11 mouse cellular contexts compared by ENCODE assay signal in the genomic region with DNA sequence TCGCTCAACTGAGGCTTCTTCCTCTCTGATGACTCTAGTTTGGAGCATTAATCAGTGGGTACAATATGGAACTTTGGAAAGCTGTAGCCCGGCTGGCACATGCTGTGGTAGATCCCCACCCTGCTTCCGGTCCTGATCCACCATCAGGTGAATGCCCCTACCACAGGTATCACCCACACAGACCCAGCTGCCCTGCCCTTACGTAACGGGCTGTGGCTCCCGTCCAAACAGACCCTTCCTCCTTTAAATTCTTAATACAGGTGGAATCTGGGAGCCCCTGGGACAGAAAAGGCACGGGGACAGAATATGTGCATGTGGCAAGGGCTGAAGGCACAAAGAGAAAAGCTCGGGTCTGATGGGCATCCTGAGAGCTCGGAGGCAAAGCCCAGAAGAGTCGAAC. TPM values are rescaled to one million over a fixed set of nuclear protein-coding genes. Genes with fewer than 3 reads are reported as not detected.
DNase-seq lines count a peak whose midpoint lies in the region; ATAC-seq and TF ChIP-seq lines count a peak whose summit lies in the region.
"Had no signal": no experiment of that assay in that cellular context is flagged by ENCODE, and none has a peak within 500 bp of the region (broad histone marks: within the 10 kb centered on the region; RNA-seq: fewer than 3 reads in every experiment).

No protein-coding gene starts in this region.

- ATAC-seq in inflammation-experienced regulatory T-cells, adult 6 months, result no peak
- ATAC-seq: intestine, embryonic 16.5 days had no signal

- TF ChIP-seq CTCF in gastrocnemius, adult 2 months (IDR thresholded peaks at IDR 0.05), result no peak

- H3K27ac ChIP-seq in gastrocnemius, adult 2 months, result no peak overlapping the region
- H3K27ac ChIP-seq: hindbrain, embryonic 10.5 days; limb, embryonic 13.5 days had no signal

- H3K4me3 ChIP-seq in gastrocnemius, adult 2 months, result no peak overlapping the region
- H3K4me3 ChIP-seq: hindbrain, embryonic 10.5 days; limb, embryonic 13.5 days had no signal

- peak; percentile 11 for DNase-seq in gastrocnemius, adult 2 months
- DNase-seq in gastrocnemius, adult 18-20 months (ENCODE audit: low spot score), result no peak
- peak; percentile 3 to 8 for DNase-seq in layer of hippocampus, postnatal 10 days (ENCODE audit: low spot score in 2 of 2)
- no peak for DNase-seq in layer of hippocampus, postnatal 14 days (ENCODE audit: low spot score in 2 of 2)
- peak; percentile 0 for DNase-seq in urinary bladder, adult 18-20 months (ENCODE audit: low spot score in 2 of 2)
- no peak for DNase-seq in urinary bladder, postnatal 10 days (ENCODE audit: low spot score)
- DNase-seq: cerebellum, adult 11 months had no signal

- intact Hi-C loops in gastrocnemius, adult 2 months (cut with DNase I), result no loop called here

RNA-seq across cellular contexts. Expression of a gene that starts 35.5 kb away (rescaled TPM):
- total RNA-seq in gastrocnemius, adult 2 months (2021), result 1 to 10 TPM; 1.7 to 5.2 TPM
- total RNA-seq in gastrocnemius, adult 18-20 months (2021), result 1 to 10 TPM; 1.3 to 1.8 TPM
- 1 to 10 TPM; 2.3 to 2.8 TPM for total RNA-seq in layer of hippocampus, postnatal 10 days (2021)
- 1 to 10 TPM; 1.3 to 2.1 TPM for total RNA-seq in layer of hippocampus, postnatal 14 days (2021)
- polyA plus RNA-seq in inflammation-experienced regulatory T-cells, adult 6 months (2017; shearing (Covaris generic)), result not detected

Comparison
In these comparisons a context has a peak if more than half of its experiments do, and no peak if none do; other contexts are left out.
1. DNase-seq: peak in gastrocnemius, adult 2 months (single experiment), layer of hippocampus, postnatal 10 days (2 of 2) and urinary bladder, adult 18-20 months (2 of 2); none in gastrocnemius, adult 18-20 months (single experiment), layer of hippocampus, postnatal 14 days (0 of 2) and urinary bladder, postnatal 10 days (single experiment).